19 mouse cellular contexts compared by ENCODE assay signal in genomic region chr1:133235909-133236308, GRCm38 (mm10).
DNase-seq lines count a peak whose midpoint lies in the region; ATAC-seq lines count a peak whose summit lies in the region.
"Had no signal": no experiment of that assay in that cellular context is flagged by ENCODE, and none has a peak within 500 bp of the region (broad histone marks: within the 10 kb centered on the region; RNA-seq: fewer than 3 reads in every experiment).

No protein-coding gene starts in this region.

- H3K4me3 ChIP-seq in heart, embryonic 11.5 days (ENCODE audit: low read depth, low read length): no peak overlapping the region
- H3K4me3 ChIP-seq in kidney, embryonic 15.5 days (replicated peaks): no peak overlapping the region
- no peak overlapping the region for H3K4me3 ChIP-seq in embryonic facial prominence, embryonic 10.5 days
- H3K4me3 ChIP-seq: embryonic facial prominence, embryonic 15.5 days; forebrain, embryonic 12.5 days; limb, embryonic 10.5 days; liver, embryonic 15.5 days had no signal

- peak overlapping the region; percentile 50 for H3K27ac ChIP-seq in heart, embryonic 11.5 days (ENCODE audit: low read depth, low read length)
- H3K27ac ChIP-seq in kidney, embryonic 15.5 days: no peak overlapping the region
- peak overlapping the region; percentile 85; the same call in 1 of the 2 replicates for H3K27ac ChIP-seq in embryonic facial prominence, embryonic 10.5 days (replicated peaks)

- WGBS in heart, embryonic 11.5 days (ENCODE audit: insufficient replicate concordance): 59% methylated on average over 5 of the region's 5 CpGs
- WGBS in kidney, embryonic 15.5 days: 61% methylated on average over 5 of the region's 5 CpGs
- WGBS in embryonic facial prominence, embryonic 10.5 days: 68% methylated on average over 5 of the region's 5 CpGs

- H3K4me2 ChIP-seq in heart, embryonic 11.5 days: no peak overlapping the region
- no peak overlapping the region for H3K4me2 ChIP-seq in kidney, embryonic 15.5 days
- H3K4me2 ChIP-seq: embryonic facial prominence, embryonic 15.5 days; forebrain, embryonic 12.5 days; liver, embryonic 15.5 days; midbrain, embryonic 11.5 days had no signal

- H3K9ac ChIP-seq in heart, embryonic 11.5 days (ENCODE audit: low read depth, low read length): no peak overlapping the region
- H3K9ac ChIP-seq in kidney, embryonic 15.5 days: no peak overlapping the region
- H3K9ac ChIP-seq: embryonic facial prominence, embryonic 15.5 days; forebrain, embryonic 12.5 days; liver, embryonic 15.5 days had no signal

- no peak for ATAC-seq in heart, embryonic 11.5 days (replicated peaks; ENCODE audit: insufficient number of reproducible peaks, low FRiP score, low TSS enrichment)
- no peak for ATAC-seq in kidney, embryonic 15.5 days (replicated peaks; ENCODE audit: low FRiP score)
- ATAC-seq in inflammation-experienced regulatory T-cells, adult 6 months: no peak
- ATAC-seq: intestine, postnatal 0 days had no signal

- peaks cover 46% of the 10 kb centered on the region for H3K4me1 ChIP-seq in heart, embryonic 11.5 days (ENCODE audit: control insufficient read depth, insufficient read depth, low read length)
- H3K4me1 ChIP-seq in kidney, embryonic 15.5 days: peaks cover 54% of the 10 kb centered on the region
- peaks cover 56% of the 10 kb centered on the region for H3K4me1 ChIP-seq in embryonic facial prominence, embryonic 10.5 days

- no peak for DNase-seq in heart, adult 18-20 months
- DNase-seq in kidney, adult 18-20 months: peak; percentile 79
- DNase-seq in adrenal gland, adult 2 months: peak; percentile 88
- no peak for DNase-seq in embryonic facial prominence, embryonic 10.5 days (ENCODE audit: low spot score)
- DNase-seq in thymus, postnatal 36 days: no peak
- DNase-seq: B cell, adult 2 months; cerebellum, adult 11 months; layer of hippocampus, postnatal 36 days; right cerebral cortex, postnatal 25 days; thymus, adult 18-20 months had no signal

- H3K27me3 ChIP-seq in heart, embryonic 11.5 days (ENCODE audit: control insufficient read depth, insufficient read depth, low read length): no peaks in the 10 kb centered on the region
- peaks cover 4% of the 10 kb centered on the region; the same call in 1 of the 2 replicates for H3K27me3 ChIP-seq in kidney, embryonic 15.5 days
- H3K27me3 ChIP-seq in embryonic facial prominence, embryonic 10.5 days (replicated peaks; ENCODE audit: low read depth, poor library complexity, severe bottlenecking): 0 out of 2 replicates have a peak, but pooled peaks cover 7% of the 10 kb centered on the region
- H3K27me3 ChIP-seq: embryonic facial prominence, embryonic 15.5 days; forebrain, embryonic 12.5 days had no signal

- no peaks in the 10 kb centered on the region for H3K36me3 ChIP-seq in heart, embryonic 11.5 days (ENCODE audit: control insufficient read depth, insufficient read depth, low read length)
- H3K36me3 ChIP-seq in kidney, embryonic 15.5 days: no peaks in the 10 kb centered on the region
- no peaks in the 10 kb centered on the region for H3K36me3 ChIP-seq in embryonic facial prominence, embryonic 10.5 days (replicated peaks)
- H3K36me3 ChIP-seq: embryonic facial prominence, embryonic 15.5 days; limb, embryonic 10.5 days; liver, embryonic 15.5 days had no signal

- H3K9me3 ChIP-seq in heart, embryonic 11.5 days (replicated peaks; ENCODE audit: control insufficient read depth, low read length): no peaks in the 10 kb centered on the region
- no peaks in the 10 kb centered on the region for H3K9me3 ChIP-seq in kidney, embryonic 15.5 days (replicated peaks)
- H3K9me3 ChIP-seq in embryonic facial prominence, embryonic 10.5 days: no peaks in the 10 kb centered on the region
- H3K9me3 ChIP-seq: embryonic facial prominence, embryonic 15.5 days; forebrain, embryonic 12.5 days; limb, embryonic 10.5 days; liver, embryonic 15.5 days had no signal

Comparison
In these comparisons a context has a peak if more than half of its experiments do, and no peak if none do; other contexts are left out.
1. DNase-seq: peak in kidney, adult 18-20 months (single experiment) and adrenal gland, adult 2 months (single experiment); none in heart, adult 18-20 months (0 of 2), embryonic facial prominence, embryonic 10.5 days (single experiment) and thymus, postnatal 36 days (0 of 2).